Mouse (Mus musculus) MEL-GATA-1-ER (cell line): Measurements from ENCODE around the gene Rpl36-ps4.

Experiments used
- DNase-seq: peaks from one replicate; pipeline ENCODE4 v3.0.0-alpha.2; 2012; ENCODE audit warnings: low read depth; ENCODE audit errors: extremely low read depth

Rpl36-ps4 gene

DNA sequence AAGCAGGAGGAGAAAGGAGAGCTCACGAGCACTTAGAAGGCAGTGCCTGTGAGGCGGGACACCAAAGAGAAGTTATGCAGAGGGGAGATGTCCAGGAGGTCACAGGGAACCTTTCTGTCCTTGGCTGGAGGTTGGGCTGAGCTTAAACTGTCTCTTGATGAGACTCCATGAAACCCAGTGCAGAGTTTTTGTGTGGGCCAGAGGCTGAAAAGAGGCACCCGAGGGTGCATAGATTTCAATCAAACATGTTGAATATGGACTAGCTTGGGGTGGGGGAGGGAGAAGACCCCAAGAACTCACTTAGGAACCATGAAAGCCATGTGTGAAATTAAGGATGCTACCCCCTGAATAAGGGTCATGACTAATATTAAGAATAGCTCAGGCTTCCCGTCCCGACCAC, at the start of gene Rpl36-ps4:
TSS of gene Rpl36-ps4 (plus strand) at position 301 of the 400 bp plus-strand sequence.
- no peak for DNase-seq

- no peak for DNase-seq
Measured at GRCm38 (mm10) chr17:87871461-87872126, 49.2 kb upstream of the Rpl36-ps4 start.

DNA sequence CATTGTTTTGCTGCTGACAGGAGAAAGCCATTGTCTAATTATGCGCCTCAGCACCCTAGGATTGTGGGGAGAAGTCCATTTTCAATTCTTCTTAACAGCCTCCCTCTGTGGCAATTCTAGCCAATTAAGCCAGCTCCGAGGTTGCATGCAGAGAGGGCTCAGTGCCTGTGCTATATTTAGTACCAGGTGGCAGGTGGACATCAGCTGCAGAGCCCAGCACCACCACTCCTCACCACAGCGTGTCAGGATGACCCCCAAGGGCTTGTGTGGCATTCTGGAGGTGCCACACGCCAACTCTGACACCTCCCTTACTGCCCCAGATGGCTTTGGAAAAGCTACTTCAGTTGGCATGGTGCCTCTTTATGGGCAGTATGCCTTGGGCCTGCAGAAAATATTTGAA, 48.5 kb upstream of the Rpl36-ps4 start:
- no peak for DNase-seq

DNA sequence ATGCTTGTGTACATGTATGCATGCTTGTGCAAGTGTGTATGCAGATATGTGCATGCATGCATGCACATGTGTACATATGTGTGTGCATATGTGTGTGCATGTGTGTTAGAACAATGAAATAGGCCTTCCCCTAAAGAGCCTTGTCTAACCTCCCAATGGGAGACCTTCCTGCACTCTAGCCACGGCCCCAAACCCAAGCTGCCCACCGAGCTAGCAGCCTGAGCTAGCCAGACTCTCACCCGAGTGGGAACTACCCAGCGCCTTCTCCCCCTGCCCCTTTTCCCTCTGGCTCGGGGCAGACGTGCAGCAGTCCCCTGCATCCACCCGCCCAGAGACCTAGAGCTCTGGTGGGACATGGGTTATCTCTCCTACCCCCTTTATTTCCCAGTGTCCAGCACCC, 47.3 kb upstream of the Rpl36-ps4 start:
- DNase-seq = no peak

GRCm38 (mm10) chr17:87873943-87874342, 46.8 kb upstream of the Rpl36-ps4 start:
- no peak for DNase-seq

DNA sequence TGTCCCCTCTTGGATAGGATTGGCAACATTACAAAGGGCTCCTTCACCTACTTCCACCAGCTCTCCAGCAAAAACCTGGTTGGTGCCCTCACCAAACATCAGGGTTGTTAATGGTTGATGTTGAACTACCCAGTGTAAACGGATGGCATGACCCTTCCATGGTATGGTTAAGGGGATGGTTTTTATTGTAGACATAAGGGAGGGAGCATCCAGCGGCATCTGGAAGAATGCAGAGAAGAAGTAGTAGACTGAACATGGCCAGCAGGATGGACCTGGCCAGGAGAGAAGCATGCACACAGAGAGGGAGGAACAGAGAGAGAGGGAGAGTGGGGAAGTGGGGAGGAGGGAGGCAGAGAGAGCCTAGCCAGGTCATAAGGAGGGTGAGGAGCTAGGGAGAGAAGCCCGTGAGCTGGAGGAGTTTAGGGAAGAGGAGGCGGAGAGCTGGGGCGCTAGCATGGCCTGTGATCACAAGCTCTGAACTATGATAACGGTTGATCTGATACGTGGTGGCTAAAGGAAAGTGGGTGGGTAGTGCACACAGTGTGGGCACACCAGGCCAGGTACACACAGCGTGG, 45.3 kb upstream of the Rpl36-ps4 start:
- DNase-seq = no peak

GRCm38 (mm10) chr17:87876295-87877000, 44.3 kb upstream of the Rpl36-ps4 start:
- DNase-seq = no peak

DNA sequence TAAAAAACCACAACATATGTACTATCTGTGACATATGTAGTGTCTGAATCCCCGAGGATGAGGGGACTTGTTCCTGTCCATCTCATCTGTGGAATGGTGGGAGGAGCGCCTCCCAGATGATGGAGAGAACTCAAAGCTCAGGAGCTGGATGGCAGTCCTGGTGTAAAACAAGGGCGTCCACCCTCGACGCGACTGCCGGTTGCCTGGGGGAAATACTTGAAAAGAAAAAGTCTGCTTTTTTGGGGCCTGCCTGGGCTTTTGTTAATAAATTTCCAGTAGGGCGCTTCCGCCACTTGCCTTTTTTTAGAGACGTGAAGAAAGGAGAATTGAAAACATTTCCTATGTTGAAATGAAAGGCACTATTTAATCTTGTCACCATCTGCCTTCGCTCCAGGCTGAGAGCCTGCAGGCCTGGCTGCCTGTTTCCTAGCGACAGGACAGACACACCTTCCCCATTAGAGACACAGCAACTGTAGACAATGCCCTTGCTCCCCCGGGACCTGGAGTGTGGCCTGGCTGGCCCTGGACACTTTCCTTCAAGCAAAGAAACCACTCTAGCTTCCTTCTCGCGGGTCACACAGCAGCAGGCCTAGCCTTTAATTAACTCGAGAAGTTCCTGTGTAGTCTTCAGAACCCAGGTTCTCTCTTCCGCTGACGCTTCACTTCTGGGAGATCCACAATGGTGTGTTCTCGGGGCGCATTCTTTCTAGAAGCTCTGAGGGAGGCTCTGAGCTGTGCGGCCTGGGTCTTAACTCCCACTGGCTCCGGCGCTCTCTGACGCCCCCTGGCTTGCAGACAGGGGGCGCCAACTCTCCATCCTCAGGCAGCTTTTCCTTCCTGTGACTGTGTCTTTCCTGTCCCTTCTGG, 43.3 kb upstream of the Rpl36-ps4 start:
- DNase-seq = no peak

- DNase-seq = no peak
Measured at GRCm38 (mm10) chr17:87878556-87879483, 42.0 kb upstream of the Rpl36-ps4 start.

GRCm38 (mm10) chr17:87879484-87880225, 41.1 kb upstream of the Rpl36-ps4 start:
- no peak for DNase-seq

GRCm38 (mm10) chr17:87882594-87882993, 38.2 kb upstream of the Rpl36-ps4 start:
- DNase-seq = peak; percentile 82

- DNase-seq = no peak
Measured at GRCm38 (mm10) chr17:87897175-87897574, 23.6 kb upstream of the Rpl36-ps4 start.

DNA sequence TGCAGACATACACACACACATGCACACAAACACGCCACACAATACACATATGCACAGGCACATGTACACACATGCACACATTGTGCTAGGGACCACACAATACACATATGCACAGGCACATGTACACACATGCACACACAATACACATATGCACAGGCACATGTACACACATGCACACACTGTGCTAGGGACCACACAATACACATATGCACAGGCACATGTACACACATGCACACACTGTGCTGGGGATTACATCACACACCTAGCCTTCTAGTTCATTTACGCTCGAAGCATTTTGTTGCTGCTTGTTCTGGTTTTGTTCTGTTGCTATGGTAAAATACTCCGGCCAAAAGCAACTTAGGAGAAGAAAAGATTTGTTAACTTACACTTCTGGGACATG, 20.1 kb upstream of the Rpl36-ps4 start:
- no peak for DNase-seq

GRCm38 (mm10) chr17:87901163-87901562, 19.6 kb upstream of the Rpl36-ps4 start:
- DNase-seq = no peak

- no peak for DNase-seq
Measured at GRCm38 (mm10) chr17:87903213-87903612, 17.6 kb upstream of the Rpl36-ps4 start.

DNA sequence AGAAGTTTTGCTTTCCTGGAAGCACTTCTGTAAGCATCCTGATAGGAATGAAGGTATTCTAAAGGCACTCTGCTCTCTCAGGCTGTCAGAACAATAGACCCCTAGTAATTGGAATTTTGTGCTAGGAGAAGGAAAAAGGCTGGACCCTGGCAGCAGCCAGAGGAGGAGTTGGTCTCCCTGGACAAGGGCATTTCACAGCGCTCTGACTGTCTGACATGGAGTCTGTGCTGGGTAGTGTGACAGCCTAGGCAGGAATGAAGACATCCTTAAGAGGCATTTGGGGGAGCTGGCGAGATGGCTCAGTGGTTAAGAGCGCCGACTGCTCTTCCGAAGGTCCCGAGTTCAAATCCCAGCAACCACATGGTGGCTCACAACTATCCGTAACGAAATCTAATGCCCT, 17.1 kb upstream of the Rpl36-ps4 start:
- no peak for DNase-seq

DNA sequence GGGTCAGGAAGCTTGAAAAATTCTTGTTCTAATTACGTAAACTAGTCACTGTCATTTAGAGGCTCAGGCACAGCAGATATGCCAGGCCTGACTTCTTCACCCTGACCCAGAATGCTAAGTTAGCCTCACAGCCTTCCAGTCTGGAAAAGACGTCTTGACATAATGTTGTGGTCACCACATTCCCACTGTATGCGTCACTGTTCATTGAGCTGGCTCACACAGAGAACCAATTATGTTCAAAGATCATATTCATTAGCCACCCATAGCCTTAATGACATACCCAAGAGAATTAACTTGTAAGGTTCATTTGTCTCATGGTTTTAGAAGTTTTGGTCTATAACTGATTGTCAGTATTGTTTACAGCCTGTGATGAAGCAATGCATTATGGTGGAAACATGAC, 5.4 kb upstream of the Rpl36-ps4 start:
- DNase-seq = no peak

- DNase-seq = no peak
Measured at GRCm38 (mm10) chr17:87918121-87918520, 2.7 kb upstream of the Rpl36-ps4 start.

DNA sequence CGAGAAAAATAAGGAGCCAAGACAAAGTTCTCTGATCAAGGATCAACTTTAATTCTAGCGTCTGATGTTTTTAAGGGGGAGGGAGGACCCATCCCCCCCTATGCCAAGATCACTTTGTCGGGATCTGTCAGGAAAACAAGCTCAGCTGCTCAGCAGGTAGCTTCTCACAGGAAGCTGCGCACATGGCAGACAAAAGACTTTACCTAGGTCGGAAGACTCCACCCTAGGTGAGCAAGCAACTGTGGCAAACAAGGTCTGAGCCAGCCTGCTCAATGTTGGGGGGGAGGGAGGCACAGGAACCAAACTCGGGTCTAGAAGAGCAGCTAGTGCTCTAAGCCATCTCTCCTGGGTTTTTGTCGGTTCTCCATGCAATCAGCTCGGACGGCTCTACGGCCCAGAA, 13.5 kb downstream of the Rpl36-ps4 start:
- no peak for DNase-seq

- DNase-seq = no peak
Measured at GRCm38 (mm10) chr17:87934736-87935135, 14.0 kb downstream of the Rpl36-ps4 start.
